Mouse (Mus musculus): ENCODE results near the gene 1700037H04Rik. TPM values are rescaled to one million over a fixed set of nuclear protein-coding genes. Genes with fewer than 3 reads are reported as not detected.

Gene 1700037H04Rik
- polyA plus RNA-seq, 1 experiment: 76.4 TPM

DNA sequence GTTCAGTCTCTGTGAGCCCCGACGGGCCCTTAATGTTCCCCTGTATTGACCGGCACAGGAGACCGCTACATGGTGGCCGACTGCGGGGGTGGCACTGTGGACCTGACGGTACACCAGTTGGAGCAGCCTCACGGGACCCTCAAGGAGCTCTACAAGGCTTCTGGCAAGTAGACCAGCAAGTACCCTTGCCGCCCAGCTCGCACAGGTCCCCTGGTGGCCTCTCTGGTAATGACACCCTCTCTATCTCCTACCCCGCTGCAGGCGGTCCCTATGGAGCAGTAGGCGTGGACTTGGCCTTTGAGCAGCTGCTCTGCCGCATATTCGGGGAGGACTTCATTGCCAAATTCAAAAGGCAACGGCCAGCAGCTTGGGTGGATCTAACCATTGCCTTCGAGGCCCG, 17.3 kb downstream of the 1700037H04Rik start:
- 36% methylated on average over 18 of the region's 18 CpGs for WGBS
- peak; percentile 70 for DNase-seq
- peak; percentile 82 for TF ChIP-seq CTCF (IDR thresholded peaks at IDR 0.05; ENCODE audit: insufficient read depth, low read length)
- TF ChIP-seq POLR2A (IDR thresholded peaks at IDR 0.05; ENCODE audit: borderline replicate concordance, extremely low read depth, low read depth, low read length): no peak
- H3K4me1 ChIP-seq (ENCODE audit: control insufficient read depth, insufficient read depth, low read length): peaks cover 8% of the 10 kb centered on the region
- H3K4me3 ChIP-seq (replicated peaks; ENCODE audit: extremely low read depth, low read depth, low read length): no peak overlapping the region

DNA sequence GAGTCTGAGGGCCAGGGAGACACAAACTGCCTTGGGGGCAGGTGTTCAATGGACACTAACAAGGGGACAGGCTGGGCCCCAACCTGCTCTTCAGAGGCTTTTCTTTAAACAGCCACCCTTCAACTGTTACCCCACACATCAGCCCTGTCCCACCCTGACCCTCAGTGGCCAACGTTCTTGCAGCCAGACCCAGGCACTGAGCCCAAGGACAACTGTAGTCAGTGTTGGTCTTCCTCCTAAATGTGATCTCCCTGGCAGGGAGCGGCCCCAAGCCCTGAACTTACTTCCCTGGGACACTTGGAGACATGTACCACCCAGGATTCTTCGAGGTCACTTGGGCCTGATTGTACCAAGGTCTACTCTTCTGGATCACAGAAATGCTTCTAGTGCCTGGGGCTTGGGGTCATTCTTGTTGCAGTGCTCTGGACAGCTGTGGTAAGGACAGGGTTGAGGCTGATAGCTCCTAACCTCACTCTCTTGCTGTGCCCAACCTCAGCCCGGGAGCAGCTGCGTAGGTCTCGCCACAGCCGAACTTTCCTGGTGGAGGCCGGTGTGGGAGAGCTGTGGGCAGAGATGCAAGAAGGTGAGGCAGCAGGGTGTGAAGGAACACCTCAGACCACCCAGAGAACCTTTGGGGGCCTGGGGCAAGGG, 18.4 kb downstream of the 1700037H04Rik start:
- DNase-seq: no peak
- 86% methylated on average over 8 of the region's 8 CpGs for WGBS

DNA sequence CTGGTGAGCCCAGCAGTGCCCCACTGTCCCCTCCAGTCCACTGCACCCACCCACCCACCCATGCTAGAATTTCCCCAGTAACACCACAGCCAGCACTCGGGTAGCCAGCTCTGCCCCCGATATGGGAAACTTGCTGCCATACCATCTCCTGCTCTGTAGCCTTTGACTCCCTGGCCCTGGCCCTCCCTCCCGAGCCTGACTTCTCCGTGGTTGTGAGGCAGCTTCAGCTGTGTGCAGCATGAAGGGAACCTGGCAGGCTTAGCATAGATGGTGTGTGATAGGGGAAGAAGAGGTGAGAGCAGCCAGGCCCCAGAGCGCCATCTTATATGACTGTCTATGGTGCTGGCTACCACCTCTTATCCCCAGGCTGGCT, 19.4 kb downstream of the 1700037H04Rik start:
- DNase-seq: no peak
- Histone ChIP-seq H3K4me3 (replicated peaks; ENCODE audit: extremely low read depth, low read depth, low read length) (no peak overlapping the region), H3K4me1 (ENCODE audit: control insufficient read depth, insufficient read depth, low read length) (peaks cover 8% of the 10 kb centered on the region)
- TF ChIP-seq POLR2A (IDR thresholded peaks at IDR 0.05; ENCODE audit: borderline replicate concordance, extremely low read depth, low read depth, low read length) (no peak), CTCF (IDR thresholded peaks at IDR 0.05; ENCODE audit: insufficient read depth, low read length) (no peak)
- 39% methylated on average over 5 of the region's 5 CpGs for WGBS

More for the DNA sequence above, 18.4 kb downstream of the 1700037H04Rik start:
- Histone ChIP-seq H3K4me3 (replicated peaks; ENCODE audit: extremely low read depth, low read depth, low read length) (no peak overlapping the region), H3K4me1 (ENCODE audit: control insufficient read depth, insufficient read depth, low read length) (peaks cover 8% of the 10 kb centered on the region)
- TF ChIP-seq POLR2A (IDR thresholded peaks at IDR 0.05; ENCODE audit: borderline replicate concordance, extremely low read depth, low read depth, low read length): no peak
- TF ChIP-seq CTCF (IDR thresholded peaks at IDR 0.05; ENCODE audit: insufficient read depth, low read length): no peak

DNA sequence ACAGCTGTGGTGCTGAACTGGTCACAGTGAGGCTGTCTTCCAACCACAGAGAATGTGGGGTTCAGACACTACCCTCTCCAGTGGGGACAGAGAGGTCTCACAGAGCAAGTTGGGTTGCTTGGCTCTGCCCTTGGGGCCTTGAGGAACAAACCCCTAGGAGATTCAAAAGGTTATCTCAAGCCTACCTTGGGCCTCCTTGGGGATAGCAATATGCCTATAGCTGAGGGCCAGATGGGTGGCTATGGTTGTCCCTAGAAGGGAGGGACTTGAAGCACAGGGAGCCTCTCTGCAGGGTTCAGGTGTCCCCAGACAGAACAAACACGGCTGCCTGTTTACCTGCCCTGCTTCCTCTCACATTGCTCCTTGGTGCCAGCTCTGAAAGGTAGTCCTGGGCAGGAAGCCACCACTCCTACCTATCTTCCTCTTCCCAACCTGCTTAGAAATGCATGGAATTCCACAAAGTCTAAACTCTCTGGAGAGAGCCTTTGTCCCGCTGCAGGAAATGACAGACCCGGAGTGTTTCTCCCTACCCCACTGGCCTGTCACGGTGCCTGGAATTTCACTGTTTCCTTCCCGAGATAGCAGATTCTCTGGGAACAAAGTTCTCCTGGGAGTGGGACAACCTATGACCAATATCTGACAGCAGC, 19.9 kb downstream of the 1700037H04Rik start:
- no peak for TF ChIP-seq CTCF (IDR thresholded peaks at IDR 0.05; ENCODE audit: insufficient read depth, low read length)
- TF ChIP-seq POLR2A (IDR thresholded peaks at IDR 0.05; ENCODE audit: borderline replicate concordance, extremely low read depth, low read depth, low read length): no peak
- Histone ChIP-seq H3K4me3 (replicated peaks; ENCODE audit: extremely low read depth, low read depth, low read length) (no peak overlapping the region), H3K4me1 (ENCODE audit: control insufficient read depth, insufficient read depth, low read length) (peaks cover 10% of the 10 kb centered on the region)
- 17% methylated on average over 5 of the region's 5 CpGs for WGBS
- no peak for DNase-seq

DNA sequence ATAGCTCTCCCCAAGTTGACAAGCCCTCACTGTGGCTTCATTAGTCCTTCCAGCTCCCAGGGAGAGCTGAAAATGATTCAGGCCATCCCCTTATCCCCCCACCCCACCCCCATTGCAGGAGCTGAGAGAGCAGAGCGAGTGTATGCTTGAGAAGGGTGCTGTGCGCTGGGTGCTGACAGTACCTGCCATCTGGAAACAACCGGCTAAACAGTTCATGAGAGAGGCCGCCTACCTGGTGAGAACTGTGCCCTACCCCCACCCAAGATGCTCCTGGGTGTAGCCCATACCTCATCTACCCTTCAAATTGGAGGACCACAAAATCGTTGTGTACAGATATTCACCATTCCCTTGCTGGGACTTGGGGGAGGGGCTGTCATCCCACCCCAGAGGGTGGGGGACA, 20.6 kb downstream of the 1700037H04Rik start:
- DNase-seq: no peak
- WGBS: 84% methylated on average over 5 of the region's 5 CpGs

DNA sequence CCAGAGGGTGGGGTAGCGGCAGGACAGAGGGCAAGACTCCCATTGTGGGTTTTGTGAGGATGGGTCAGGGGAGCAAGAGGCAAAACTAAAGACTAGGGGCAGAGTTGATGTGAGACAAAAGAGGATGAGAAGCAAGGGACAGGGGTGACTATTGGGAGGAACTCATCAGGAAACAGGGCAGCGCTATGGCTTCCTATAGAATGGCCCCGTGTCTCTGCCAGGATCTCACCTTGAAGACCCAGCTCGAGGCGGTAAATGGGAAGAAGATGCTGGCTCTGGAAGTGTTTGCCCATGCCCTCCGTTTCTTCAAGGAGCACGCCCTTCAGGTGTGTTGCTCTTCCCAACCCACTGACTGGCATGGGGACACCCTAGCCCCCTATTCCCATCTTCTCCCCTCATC, 21.1 kb downstream of the 1700037H04Rik start:
- no peak for TF ChIP-seq CTCF (IDR thresholded peaks at IDR 0.05; ENCODE audit: insufficient read depth, low read length)
- no peak for TF ChIP-seq POLR2A (IDR thresholded peaks at IDR 0.05; ENCODE audit: borderline replicate concordance, extremely low read depth, low read depth, low read length)
- 88% methylated on average over 7 of the region's 7 CpGs for WGBS
- no peak for DNase-seq
- H3K4me1 ChIP-seq (ENCODE audit: control insufficient read depth, insufficient read depth, low read length): peaks cover 18% of the 10 kb centered on the region
- H3K4me3 ChIP-seq (replicated peaks; ENCODE audit: extremely low read depth, low read depth, low read length): no peak overlapping the region

More for the DNA sequence above, 20.6 kb downstream of the 1700037H04Rik start:
- Histone ChIP-seq H3K4me1 (ENCODE audit: control insufficient read depth, insufficient read depth, low read length) (peaks cover 14% of the 10 kb centered on the region), H3K4me3 (replicated peaks; ENCODE audit: extremely low read depth, low read depth, low read length) (no peak overlapping the region)
- TF ChIP-seq CTCF (IDR thresholded peaks at IDR 0.05; ENCODE audit: insufficient read depth, low read length) (no peak), POLR2A (IDR thresholded peaks at IDR 0.05; ENCODE audit: borderline replicate concordance, extremely low read depth, low read depth, low read length) (no peak)

DNA sequence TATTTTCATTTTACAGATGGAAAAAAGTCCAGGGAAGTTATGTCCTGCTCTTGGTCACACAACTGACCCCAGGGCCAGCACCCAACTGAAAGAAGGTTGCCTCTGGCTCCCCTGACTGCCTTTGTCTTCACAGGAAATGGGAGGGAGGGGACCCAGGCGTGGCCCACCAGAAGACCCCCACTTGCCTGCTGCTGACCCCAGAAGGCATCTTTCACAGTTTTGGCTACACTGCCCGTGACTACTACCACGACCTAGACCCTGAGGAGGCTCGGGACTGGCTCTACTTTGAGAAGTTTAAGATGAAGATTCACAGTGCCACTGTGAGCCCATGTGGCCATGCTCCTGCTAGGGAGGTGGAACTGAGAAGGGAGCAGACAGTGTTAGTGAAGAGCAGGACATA, 21.6 kb downstream of the 1700037H04Rik start:
- H3K4me3 ChIP-seq (replicated peaks; ENCODE audit: extremely low read depth, low read depth, low read length): no peak overlapping the region
- no peak for DNase-seq
- TF ChIP-seq POLR2A (IDR thresholded peaks at IDR 0.05; ENCODE audit: borderline replicate concordance, extremely low read depth, low read depth, low read length): no peak
- TF ChIP-seq CTCF (IDR thresholded peaks at IDR 0.05; ENCODE audit: insufficient read depth, low read length): no peak
- WGBS: 74% methylated on average over 4 of the region's 4 CpGs
- H3K4me1 ChIP-seq (ENCODE audit: control insufficient read depth, insufficient read depth, low read length): peaks cover 18% of the 10 kb centered on the region

DNA sequence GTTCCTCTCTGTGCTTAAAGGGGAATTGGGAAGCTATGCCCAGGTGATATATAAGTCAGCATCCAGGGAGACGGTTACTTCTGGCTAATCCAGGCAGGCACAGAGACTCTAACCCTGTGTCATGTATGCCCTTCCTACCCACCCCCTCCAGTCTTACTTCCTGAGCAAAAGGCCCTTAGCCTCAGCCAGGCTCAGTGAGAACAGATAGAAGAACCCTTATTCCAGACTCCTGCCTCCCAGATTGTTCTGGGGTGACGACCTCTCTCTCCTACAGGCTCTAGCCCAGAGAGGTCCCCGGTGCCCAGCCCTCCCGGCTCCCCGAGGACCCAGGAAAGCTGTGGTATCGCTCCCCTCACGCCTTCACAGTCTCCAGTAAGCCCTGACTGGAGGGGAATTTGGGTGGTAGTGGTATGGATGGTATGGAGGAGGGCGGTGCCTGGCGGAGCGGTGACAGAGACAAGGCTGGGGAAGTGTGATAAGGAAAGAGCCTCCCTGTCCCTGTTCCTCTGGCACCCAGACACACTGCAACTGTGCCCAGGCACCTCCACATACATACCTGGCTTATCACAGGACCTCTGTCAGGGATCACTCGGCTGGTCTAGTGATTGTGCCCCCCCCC, 24.3 kb downstream of the 1700037H04Rik start:
- WGBS: 51% methylated on average over 11 of the region's 11 CpGs
- peaks cover 16% of the 10 kb centered on the region for H3K4me1 ChIP-seq (ENCODE audit: control insufficient read depth, insufficient read depth, low read length)
- no peak for TF ChIP-seq POLR2A (IDR thresholded peaks at IDR 0.05; ENCODE audit: borderline replicate concordance, extremely low read depth, low read depth, low read length)
- TF ChIP-seq CTCF (IDR thresholded peaks at IDR 0.05; ENCODE audit: insufficient read depth, low read length): no peak
- H3K4me3 ChIP-seq (replicated peaks; ENCODE audit: extremely low read depth, low read depth, low read length): no peak overlapping the region
- peak; percentile 3 for DNase-seq

DNA sequence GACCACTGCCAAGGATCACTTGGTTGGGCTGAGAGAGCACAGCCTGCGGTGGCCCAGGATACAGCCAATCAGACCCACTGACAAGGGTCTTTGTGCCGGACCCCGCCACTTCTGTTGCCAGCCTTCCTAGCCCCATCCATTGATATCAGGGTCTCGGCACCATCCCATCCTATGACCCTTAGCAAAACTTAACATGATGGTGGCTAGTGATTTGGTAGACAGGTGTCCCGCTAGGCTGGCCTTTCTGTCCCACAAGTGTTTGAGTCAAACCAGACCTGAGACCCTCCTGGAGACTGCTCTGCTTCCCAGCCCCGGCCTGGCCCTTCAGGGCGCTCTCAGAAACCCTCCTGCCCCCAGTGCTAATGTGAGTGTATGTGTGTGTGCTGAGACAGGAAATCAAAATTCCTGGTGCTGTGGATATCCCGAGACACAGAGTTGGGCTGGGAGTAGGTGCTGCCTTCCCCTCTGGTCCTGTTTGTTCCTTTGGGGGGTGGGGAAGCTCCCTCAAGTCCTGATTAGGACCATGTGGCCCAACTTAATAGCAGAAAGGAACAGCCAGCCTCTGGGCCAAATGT, 25.0 kb downstream of the 1700037H04Rik start:
- Histone ChIP-seq H3K4me3 (replicated peaks; ENCODE audit: extremely low read depth, low read depth, low read length) (no peak overlapping the region), H3K4me1 (ENCODE audit: control insufficient read depth, insufficient read depth, low read length) (peaks cover 11% of the 10 kb centered on the region)
- WGBS: 58% methylated on average over 8 of the region's 8 CpGs
- no peak for DNase-seq
- no peak for TF ChIP-seq POLR2A (IDR thresholded peaks at IDR 0.05; ENCODE audit: borderline replicate concordance, extremely low read depth, low read depth, low read length)
- TF ChIP-seq CTCF (IDR thresholded peaks at IDR 0.05; ENCODE audit: insufficient read depth, low read length): no peak

Measured in lung, adult 2 months (tissue).